Mouse (Mus musculus): ENCODE data around the gene 1700113H08Rik.
A peak's percentile ranks its signal among the peaks of the same experiment; 100 is the strongest.

1700113H08Rik gene

DNA sequence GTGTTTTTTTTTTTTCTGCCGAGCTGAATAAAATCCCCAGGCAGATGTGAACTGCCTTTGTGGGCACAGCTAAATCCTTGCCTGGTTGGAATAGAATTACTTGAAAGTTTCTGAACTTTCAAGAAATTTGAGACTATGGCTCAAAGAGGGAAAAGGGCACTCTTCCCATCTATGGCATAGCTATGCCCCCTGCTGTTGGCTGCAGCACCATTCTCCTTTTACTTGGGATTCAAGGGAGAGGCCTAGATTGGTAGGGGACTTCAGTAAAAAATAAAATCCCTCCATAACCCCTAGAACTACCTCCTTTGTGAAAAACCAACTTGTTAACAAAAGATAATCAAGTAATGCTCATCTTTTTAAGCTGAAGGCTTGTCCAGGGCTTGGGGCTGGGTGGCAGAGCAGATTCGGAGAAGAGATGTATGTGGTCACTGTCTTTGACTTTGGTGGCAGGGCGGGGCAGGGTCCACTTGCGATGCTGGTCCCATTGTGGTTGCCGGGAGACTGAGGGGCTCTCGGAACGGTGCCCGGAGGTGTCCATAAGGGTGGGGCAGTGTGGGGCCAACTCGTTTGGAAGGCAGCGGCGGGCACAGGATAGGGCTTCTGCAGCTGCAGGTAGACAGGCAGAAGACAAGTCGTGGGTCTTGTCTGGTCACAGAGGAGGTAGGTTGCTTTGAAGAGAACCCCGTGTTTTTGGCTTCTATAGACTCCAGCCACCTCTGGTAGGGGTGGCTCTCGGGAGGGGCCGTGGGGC is at the start of gene 1700113H08Rik:
Gene 1700113H08Rik (plus strand): TSS at position 546 of the 751 bp plus-strand sequence.
- DNase-seq = peak; percentile 23 to 41

DNA sequence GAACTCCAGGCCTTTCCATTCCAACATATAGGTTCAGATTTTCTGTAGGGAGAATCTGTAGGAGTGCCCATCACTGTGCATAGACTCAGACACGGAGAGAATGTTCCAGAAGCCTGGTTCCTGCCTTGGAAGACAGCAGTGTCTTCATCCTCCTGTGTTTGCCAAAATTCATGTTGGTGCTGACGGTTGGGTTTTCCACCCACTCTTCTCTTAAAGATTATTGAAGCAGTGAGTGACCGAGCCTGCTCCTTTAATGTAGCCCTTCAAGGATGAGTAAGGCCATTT is 49.7 kb upstream of the 1700113H08Rik start:
- no peak for DNase-seq

DNA sequence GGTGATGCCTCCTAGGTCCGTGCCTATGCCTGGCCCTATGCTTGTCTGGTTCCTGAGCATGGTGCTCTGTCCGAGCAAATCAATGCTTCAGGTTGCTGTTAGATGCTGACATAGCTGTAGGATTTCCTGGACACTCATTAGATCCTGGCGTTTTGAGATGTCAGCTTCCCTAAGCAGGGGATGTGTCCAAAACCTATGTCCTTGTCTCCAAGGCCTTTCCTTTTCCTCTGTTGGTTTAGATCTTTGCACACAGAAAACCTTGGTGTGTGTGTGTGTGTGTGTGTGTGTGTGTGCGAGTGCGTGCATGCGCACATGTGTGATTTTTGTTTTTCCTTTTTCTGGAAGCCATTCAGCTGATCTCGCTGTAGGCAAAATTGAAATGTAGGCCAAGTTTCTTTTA is 45.8 kb upstream of the 1700113H08Rik start:
- no peak for DNase-seq

DNA sequence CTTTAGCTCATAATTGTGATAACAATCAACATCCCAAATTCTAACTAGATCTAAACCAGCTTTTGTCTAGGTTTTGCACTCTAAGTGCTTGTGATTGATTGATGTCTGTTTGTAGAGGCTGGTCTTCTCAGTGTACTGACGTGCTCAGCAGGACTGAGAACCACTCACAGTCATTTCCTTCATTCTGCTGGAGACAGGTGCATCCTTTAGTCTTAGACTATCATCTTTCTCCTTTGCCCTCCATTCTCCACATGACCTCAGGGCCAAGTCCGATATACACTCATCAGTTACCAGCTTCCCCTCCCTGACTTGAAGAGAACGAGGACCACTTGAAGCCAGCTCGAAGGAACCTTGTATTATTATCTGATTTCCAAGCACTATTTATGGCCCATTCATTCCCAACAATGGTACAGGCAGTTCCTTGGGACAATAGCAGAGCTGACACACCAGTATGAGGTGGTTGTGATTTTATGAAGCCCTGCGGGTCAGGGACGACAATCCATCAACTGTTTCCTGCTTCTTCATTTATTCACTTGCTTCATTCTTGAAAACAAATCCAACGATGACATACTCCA is 43.4 kb upstream of the 1700113H08Rik start:
- DNase-seq = no peak

DNA sequence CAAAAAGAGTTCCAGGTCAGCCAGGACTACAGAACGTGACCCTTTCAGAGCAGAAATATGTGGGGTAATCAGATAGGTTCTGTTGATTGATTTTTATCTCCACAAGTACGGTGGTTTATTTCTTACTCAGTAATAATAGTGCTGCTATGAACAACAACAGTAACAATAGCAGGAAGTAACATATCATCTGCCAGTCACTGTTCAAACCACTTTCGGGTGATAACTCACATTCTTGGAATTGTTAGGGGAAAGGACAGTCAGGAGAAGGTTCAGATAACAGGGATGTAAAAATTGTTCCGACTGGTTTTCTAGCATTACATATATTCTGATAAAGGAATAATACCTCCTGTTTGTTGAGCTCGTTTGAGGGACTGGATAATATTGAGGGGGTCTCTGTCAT is 42.4 kb upstream of the 1700113H08Rik start:
- no peak for DNase-seq

DNA sequence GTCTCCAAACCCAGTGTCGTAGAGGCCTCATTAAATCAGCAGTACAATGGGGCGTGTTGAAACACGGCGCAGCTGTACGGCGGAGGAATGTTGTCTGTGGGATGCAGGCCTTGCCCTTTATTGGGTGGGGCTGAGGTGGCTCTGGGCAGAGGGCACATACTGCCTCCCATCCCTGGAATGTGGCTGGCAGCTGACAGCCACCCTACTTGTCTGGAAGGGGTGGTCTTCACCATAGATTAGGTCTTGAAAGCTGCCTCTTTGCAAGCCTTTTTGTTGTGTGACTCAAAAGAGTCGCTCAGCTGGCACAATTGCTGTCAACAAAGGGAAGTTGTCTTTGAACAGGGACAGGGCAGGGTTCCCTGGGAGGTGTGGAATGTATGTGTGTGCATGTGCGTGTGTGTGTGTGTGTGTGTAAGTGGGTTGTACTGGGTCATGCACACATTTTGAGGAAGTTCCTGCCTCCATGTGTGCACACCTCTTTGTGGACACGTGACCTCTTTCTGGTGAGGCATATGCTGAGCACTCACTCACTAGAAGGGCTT is 41.6 kb upstream of the 1700113H08Rik start:
- DNase-seq = no peak

DNA sequence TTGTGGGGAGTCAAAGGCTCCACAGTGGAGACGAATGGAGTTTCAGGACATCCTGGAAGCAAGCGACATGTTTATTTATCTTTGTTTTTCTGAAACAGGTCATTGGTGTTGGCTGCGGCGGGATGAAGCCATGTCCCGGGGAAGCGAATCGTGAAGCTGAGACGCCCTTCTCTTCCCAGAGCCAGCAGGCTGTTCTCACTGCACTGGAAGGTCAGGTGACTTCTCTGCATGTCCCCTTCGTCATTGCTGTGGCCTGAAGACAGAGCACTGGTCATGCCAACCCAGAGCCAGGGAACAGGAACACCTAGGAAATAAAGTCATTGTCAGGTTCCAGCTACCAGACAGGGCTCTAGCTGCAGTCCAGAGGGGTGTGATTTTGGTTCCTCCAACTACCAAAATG is 39.0 kb upstream of the 1700113H08Rik start:
- no peak for DNase-seq

DNA sequence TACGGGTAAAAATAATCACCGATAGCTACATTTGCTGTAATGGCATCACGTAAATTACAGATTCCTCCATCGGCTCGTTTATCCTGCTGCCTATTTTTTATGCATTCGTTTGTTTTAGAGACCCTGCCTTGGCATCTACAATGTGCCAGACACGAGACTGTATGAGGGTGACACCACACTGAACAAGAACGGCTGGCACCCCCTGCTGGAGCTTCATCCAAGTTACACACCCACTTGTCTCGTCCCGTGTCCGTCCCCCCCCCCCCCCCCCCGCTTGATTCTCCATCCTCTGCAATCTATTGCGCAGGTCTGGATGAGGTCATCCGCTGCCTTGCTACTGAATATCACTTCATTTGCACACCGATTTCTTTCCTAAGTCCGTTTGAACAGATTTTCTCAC is 37.1 kb upstream of the 1700113H08Rik start:
- peak; percentile 68 to 86 for DNase-seq

DNA sequence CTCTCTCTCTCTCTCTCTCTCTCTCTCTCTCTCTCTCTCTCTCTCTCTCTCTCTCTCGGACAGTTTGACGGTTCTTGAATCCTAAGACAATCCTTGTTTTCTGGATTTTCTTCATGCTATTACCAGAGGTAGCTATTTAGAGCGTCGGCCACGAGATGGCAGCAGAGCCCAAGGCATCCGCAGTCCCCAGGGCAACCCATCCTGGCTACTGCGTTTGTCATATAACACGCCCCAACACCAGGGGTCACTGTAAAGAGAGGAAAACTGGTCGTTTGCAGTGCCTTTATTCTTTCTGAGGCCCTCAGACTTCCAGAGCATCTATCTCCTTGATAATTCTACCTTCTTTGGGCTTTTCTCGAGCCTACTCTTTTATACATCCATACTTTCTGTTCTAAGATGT is 33.0 kb upstream of the 1700113H08Rik start:
- peak; percentile 92 to 96 for DNase-seq

DNA sequence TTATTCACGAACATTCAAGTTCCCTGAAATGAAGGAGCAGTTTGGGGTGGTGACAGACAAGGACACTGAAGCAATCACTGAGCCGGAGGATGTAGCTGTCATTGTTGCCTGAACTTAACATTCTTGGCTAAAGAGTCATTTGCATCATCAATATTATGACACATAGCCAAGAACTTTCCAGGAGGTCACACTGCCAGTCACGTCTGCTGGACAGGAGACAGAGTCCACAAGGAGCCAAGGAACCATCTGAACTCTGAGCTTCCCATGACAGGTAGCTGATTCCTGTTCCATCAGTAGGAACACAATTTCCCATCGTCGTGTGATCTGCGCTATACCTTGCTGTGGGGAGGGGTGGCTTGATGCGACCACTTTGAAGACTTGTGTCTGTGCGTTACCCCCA is 25.1 kb upstream of the 1700113H08Rik start:
- DNase-seq = no peak

DNA sequence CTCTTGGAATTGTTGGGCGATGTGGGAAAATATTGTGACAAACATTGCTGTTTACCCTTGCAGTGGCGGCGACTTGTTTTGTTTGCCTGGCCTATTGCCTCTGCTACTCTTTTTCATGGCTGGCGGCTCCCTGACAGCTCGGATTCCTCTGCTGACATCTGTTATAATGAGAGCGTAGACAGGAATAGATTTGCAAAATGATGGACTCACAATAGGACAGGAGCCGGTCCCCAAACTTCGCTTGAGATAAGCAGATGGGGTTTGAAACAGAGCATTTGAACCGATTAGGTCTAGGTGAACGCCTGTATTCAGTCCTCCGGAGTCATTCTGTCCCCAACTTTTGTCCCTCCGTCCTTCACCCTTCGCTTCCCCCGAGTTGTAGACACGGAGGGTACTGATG is 22.0 kb upstream of the 1700113H08Rik start:
- no peak for DNase-seq

DNA sequence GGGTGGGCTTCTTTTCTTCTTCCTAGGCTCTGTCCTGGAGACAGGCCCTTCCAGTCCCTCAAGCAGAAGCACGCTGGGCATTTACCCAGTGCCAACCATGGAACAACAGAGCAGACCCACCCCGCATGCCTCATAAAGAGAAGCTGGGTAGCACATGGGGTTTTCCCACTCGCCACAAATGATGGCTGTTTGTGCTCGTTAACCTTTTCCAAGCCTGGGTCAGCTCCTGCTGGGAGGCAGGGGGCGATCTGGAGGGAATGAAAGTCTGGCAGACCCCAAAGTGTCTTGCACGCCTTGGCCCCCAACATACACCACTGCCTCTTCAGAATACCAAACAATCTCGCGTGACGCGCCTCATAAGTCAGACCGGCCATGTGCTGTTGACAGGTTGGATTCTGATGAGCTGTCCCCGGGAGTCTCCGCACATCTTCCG is 21.6 kb upstream of the 1700113H08Rik start:
- DNase-seq = no peak

DNA sequence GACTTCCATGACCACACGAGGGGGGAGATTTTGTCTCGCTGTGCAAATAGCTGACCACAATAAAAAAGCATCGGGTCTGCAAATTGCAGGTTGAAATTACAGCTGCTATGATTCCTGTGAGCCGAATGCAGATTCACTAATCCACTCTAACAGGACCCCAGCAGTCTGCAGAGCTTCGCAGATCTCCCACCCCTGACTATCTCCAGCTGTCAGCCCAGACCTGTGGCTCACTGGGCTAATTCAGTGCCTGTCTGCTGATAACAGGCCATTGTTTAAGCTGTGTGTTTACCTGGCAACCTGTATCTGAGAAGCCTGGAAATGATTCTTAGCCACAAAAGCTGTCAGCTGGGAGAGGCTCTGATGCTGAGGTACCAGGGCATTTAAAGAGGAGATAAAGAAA is 20.8 kb upstream of the 1700113H08Rik start:
- DNase-seq = no peak

DNA sequence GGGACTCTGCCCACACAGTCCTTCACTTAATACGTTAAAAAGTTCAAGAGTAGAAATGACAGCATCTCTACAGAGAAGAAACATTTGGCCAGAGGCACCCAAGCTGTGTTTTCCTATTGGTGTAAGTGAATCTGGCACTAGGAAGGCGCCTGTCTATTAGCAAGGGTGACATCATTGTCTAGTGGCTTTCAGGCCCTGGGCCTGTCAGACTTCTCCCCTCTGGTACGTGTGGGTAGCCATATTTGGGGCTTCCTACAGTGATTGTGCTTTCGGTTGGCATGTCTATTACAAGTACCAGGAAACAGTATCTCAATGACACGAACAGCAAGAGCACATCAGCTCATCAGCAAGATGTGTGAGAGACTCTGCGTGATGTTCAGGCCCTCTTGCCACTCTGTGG is 18.5 kb upstream of the 1700113H08Rik start:
- DNase-seq = no peak

DNA sequence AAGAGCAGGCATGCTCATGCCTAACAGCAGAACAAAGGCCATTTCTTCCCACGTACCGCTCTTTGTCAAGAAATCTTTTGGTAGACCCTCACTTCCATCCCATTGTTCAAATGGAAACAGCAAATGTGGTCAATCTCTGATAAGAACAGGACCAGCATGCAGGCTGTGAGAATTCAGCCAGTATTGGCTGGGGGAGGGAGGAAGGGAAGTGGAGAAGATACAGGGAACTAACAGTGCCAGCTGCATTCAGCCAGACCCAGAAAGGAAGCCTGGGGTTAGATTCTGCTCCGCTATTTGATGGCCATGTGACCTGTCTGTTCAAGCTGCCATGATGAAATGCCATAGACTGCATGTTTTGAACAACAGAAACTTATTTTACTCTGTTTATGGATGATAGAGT is 18.0 kb upstream of the 1700113H08Rik start:
- no peak for DNase-seq

DNA sequence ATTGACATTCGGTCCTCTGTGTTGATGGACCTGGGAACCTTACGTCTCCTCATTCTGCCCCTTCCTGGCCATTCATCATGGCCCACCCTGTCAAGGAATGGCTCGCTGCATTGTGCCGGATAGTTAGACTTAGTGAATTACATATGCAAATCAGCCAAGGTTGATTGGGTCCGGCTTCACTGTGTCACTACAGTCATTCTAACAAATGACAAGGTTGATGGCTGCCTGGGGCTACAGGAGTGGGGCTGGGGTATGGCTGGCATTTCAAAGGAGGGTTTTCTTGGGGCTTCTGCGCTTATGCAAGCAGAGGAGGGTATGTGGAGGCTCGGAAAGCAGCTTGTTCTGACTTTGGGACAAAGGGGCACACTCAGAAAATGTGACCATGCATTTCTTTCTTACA is 16.6 kb upstream of the 1700113H08Rik start:
- no peak for DNase-seq

DNA sequence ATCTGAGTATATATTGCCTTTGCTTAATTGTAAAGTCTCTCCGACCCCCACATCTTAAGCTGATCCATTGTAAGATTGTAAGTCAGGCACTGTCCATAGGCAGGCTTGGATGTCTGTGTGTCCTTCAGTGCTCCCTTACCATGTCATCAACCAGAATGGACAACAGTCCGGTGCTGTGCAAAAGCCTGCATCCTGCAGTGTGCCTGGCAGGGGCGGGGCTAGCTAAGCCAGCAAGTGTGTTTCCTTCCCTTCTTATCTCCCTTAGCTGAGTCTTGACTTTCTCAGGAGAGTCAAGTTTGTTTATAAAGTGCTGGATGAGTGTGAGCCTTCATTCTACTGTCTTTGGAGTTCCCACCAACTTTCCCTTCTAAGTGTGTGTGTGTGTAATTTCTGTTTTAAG is 12.6 kb upstream of the 1700113H08Rik start:
- DNase-seq = no peak

DNA sequence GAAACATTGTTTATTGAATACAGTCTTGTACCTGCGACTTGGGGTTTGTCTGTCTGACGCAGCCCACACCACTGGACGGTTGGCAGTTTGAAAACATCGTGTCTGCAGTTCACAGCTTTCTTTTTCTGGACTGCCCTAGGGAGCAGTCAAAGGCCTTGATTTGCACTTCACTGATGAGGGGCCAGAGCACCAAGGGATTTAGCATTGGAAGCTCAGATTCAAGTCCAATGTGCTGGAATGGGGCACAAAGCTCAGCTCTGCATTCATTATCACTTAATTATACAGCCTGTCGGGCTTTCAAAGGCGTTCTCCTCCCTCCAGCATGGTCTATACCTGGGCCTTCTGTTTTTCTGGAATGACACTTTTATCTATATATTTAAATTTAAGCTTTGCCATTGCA is 11.4 kb upstream of the 1700113H08Rik start:
- DNase-seq = no peak

DNA sequence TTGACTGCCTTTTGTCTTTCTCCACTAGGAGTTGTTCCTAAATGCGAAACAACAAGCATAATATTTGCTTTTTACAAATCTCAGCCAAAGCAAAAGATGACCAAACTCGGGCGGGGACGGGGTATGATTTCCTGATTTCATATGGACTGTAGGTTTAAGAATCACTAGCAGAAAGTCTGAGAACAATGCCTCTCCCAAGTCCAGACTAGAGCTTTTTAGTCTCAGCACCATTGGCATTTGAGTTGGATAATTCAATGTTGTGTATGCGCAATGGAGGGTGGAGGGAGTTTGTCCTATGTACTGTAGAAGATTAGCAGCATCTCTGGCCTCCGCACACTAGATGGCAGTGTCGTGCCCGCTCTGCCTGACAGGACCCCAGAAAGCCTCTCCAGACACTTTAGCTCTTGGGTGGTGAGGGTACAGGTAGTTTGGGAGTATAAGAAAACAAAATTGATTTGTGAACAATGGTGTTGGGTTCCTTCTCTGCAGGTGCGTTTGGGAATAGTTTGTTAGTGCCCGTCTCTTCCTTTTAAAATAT is 10.8 kb upstream of the 1700113H08Rik start:
- no peak for DNase-seq

DNA sequence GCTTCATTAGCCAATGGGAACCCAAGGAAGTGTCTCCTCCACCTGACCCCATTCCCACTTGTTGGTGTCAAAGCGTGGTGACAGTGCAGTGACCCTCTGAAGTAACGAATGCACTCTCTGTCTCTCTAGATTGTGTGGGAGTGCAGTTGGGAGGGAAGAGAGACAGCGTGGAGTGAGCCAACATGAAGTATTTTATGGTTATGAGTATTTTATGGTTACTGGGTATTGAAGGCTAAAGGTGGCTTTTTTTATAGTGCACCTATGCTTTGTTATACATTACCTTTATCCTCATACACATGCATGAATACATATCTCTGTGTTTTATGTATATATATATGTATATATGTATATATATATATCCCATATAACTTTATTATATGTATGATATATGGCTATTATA is 8.7 kb upstream of the 1700113H08Rik start:
- no peak for DNase-seq

DNA sequence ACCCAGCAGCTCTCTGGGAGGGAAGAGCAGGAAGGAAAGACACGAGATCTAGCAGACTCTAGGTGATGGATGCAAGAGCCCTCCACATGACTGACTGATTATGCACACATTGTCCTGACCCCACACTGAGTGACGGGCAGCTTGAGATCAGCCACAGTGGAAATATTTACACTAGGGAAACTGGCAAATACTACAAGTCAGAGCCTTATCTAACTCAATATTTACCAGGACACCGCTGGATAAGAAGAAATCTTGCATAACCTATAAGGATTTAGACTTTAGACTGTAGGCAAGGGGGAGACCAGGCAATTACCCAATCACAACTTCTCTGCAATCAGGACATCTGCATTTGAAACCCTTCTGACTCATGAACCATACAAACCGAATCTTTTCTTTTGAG is 6.1 kb upstream of the 1700113H08Rik start:
- no peak for DNase-seq

DNA sequence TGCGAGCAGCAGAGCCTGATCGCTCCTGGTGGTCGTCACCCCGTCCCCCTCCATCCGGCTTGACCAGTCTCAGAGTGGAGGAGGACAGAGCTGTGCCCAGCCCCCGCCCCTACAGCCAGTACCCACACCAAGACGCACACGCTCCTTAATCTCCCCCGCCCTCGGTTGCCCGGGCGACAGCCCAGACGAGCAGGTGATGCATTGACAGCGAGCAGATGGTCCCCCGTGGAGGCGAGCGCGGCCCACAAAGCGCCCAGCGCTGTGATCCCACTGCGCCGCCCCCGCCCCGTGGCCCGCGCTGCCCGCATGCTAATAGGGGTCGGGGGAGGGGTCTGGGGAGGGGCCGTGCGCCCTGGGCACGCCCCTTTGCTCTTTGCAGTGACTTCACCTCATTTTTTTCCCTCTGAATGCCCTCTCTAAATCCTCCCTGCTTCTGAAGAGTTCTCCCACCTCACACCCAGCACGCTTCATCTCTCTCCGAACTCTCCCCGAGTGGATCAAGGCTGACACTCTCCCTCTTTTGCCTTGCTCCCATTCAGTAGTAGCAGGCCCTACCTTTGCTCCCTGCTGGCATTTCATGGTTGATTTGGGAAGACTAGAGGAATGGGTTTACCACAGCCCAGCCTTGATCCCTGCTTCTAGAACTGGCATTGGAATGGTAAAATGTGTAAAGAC is 543 bp downstream of the 1700113H08Rik start:
- peak; percentile 78 to 84 for DNase-seq

DNA sequence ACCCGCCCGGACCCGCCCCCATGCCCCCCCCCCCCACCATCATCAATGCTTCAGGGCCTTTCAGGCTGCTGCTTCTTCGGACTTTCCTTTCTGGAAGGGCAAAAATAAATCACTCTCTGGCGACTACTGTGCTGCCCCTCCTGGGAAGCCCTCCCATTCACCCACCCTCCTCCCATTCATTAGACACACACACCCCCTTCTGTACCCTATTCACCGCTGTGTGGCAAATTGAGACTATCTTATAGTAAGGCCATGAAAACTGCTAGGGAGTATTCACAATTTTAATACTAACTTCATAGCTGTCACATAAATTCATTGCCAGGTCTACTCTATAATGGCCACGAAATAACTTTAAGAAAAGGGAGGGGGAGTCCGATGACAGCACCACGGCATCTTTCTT is 1.1 kb downstream of the 1700113H08Rik start:
- DNase-seq = no peak

DNA sequence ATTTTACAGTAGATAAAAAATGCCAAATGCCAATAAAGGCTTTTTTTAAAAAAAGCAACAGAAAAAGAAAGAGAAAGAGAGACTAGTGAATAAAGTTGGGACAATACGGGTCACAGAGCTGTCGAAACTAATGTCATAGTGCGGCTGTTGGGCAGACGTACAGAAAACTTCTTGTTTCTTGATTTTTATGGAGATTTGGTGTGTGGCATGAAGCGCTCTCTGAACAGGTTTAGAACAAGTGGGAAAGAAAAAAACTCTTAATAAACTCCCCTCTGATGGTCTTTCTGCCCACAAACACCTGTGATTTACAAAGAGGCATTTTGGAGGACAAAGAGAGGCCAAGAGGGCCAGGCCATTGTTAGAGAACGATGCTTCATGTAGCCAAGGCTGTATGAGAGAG is 1.6 kb downstream of the 1700113H08Rik start:
- DNase-seq = no peak

All from cerebellum, postnatal 14 days (tissue).